Mouse (Mus musculus): ENCODE data around the gene Flt1.

- TF ChIP-seq POLR2A (IDR thresholded peaks at IDR 0.05; ENCODE audit: low read depth, low read length) (no peak), CTCF (IDR thresholded peaks at IDR 0.05; ENCODE audit: extremely low read depth, insufficient read length, insufficient replicate concordance, low read depth, low read length) (no peak)
Observed at GRCm38 (mm10) chr5:147718335-147718734, 7.5 kb downstream of the Flt1 start.
